Mouse (Mus musculus) stomach, postnatal 0 days (tissue): ENCODE data around the gene Cdc27.

Source experiments
- CTCF ChIP-seq: IDR thresholded peaks from 2 replicates; pipeline ENCODE4 v1.5.1; 2016; ENCODE audit warnings: antibody characterized with exemption, low read depth, mild to moderate bottlenecking, moderate library complexity
- EP300 ChIP-seq: optimal IDR thresholded peaks from 2 replicates; pipeline ENCODE3; 2016; ENCODE audit warnings: antibody characterized with exemption

DNA sequence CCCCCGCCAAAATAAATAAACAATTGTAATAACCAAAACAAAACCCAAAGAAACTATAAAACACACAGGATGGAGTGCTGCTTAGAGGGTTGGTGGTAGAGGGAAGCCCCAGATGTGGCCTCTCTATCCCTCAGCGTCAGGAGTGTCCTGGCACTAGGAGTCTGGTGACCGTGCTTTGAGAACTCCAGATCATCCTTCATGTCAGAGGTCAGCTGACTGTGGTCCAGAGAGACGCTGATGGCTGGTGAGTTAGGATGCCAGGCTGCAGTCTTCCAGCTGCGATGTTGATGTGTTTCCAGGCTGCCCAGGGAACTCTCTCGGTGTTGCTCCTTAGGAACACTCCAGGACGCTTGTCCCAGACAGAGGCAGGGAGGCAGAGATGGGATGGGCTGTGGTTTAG, 21.7 kb upstream of the Cdc27 start:
- TF ChIP-seq CTCF (no peak), EP300 (no peak)
